Mouse (Mus musculus): ENCODE measurements around the gene 2310079G19Rik. TPM values are rescaled to one million over a fixed set of nuclear protein-coding genes. Genes with fewer than 3 reads are reported as not detected.

The 2310079G19Rik gene
- polyA plus RNA-seq, 1 experiment from 2014 or later = not detected

DNA sequence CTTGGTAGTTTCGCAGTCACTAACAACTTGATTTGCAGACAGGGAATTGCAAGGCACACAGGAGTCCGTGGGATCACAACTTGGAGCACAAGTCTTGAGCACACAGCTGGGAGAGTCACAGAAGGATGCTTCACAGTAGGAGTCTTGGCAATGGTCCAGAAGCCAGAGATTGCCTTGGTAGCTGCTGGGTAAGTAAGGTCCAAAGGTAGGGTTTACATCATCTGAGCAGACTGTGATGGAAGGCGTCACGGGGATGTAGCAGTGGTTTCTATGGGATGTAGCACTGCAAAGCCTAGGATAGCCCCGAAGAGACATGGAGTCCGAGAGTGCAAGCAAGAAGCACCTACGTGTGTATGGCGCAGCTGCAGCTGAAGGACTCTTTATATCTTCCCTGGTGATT lies 15.5 kb downstream of the 2310079G19Rik start, which contains the start of gene Krtap24-1:
TSS of gene Krtap24-1 (minus strand) at position 358 of the 400 bp plus-strand sequence.
- Histone ChIP-seq H3K36me3 (replicated peaks) (no peaks in the 10 kb centered on the region), H3K4me2 (no peak within 1 kb of the TSS), H3K27me3 (no peaks in the 10 kb centered on the region), H3K27ac (replicated peaks) (no peak within 1 kb of the TSS), H3K9ac (no peak within 1 kb of the TSS), H3K9me3 (replicated peaks) (no peaks in the 10 kb centered on the region), H3K4me3 (replicated peaks) (no peak within 1 kb of the TSS), H3K4me1 (replicated peaks) (no peaks in the 10 kb centered on the region)
- no peak for ATAC-seq (ENCODE audit: insufficient read depth)
- WGBS (ENCODE audit: insufficient replicate concordance) = 69% methylated on average over 8 of the region's 8 CpGs

DNA sequence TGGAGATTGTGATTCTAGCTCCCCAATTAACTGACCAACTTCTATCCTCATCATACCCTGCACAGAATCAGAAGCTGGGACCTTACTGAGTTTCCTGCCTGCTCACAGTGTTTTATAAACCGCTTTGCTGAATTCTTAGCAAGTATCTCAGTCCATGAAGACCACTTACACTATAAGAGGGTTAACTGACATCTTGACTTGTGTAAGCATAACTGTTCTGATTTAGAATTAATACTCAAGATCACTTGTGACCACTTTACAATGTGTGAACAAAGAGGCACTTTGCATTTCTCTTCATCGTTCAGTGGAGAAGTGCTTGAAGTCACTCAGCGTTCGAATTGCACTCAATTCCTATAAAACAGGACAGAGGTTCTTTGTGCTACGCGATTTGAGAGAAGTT lies 22.9 kb downstream of the 2310079G19Rik start:
- Histone ChIP-seq H3K27me3 (no peaks in the 10 kb centered on the region), H3K4me1 (replicated peaks) (no peaks in the 10 kb centered on the region), H3K4me3 (replicated peaks) (no peak overlapping the region), H3K4me2 (no peak overlapping the region), H3K9ac (no peak overlapping the region), H3K36me3 (replicated peaks) (no peaks in the 10 kb centered on the region), H3K27ac (replicated peaks) (no peak overlapping the region), H3K9me3 (replicated peaks) (no peaks in the 10 kb centered on the region)
- no peak for ATAC-seq (ENCODE audit: insufficient read depth)
- WGBS (ENCODE audit: insufficient replicate concordance) = 75% methylated on average over 6 of the region's 6 CpGs

DNA sequence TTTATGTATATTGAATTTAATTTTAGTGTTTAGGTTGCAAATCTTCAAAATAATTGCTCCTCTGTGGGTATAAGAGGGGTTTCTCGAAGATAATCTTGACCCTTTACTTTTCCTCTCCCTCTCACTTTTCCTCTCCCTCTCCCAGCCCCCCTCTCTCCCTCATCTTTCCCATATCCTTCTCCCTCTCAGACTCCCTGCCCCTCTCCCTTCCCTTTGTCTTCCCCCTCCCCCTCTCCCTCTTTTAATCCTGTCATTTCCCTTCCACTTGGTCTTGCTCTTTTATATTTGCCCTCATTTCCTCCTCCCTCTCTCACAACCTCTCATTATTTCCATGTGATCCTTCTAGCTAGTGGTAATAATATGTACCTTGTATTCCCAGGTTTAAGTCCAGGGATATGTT lies 25.0 kb downstream of the 2310079G19Rik start:
- 47% methylated on average over 1 of the region's 1 CpGs for WGBS (ENCODE audit: insufficient replicate concordance)
- Histone ChIP-seq H3K9ac (no peak overlapping the region), H3K4me1 (replicated peaks) (no peaks in the 10 kb centered on the region), H3K27ac (replicated peaks) (no peak overlapping the region), H3K9me3 (replicated peaks) (no peaks in the 10 kb centered on the region), H3K36me3 (replicated peaks) (no peaks in the 10 kb centered on the region), H3K4me3 (replicated peaks) (no peak overlapping the region), H3K27me3 (no peaks in the 10 kb centered on the region), H3K4me2 (no peak overlapping the region)
- no peak for ATAC-seq (ENCODE audit: insufficient read depth)

DNA sequence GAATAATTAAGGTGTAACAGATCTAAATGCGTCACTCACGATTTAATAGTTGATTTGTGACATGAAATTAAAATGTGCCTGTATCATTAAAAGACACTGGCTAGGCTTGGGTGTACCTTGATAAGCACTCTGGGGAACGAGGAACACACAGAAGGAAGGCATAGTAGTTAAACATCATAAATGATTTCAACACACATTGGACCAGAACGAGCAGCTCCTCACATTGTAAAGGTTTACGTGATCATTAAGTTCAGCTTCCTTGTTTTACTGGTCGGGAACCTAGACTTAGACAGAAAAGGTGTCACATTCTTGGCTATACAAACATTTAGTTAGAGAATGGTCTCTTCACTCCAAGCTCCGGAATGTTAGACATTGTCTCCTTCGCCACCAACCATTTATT lies 27.2 kb downstream of the 2310079G19Rik start:
- Histone ChIP-seq H3K4me3 (replicated peaks) (no peak overlapping the region), H3K27ac (replicated peaks) (no peak overlapping the region), H3K27me3 (no peaks in the 10 kb centered on the region), H3K9me3 (replicated peaks) (no peaks in the 10 kb centered on the region), H3K36me3 (replicated peaks) (no peaks in the 10 kb centered on the region), H3K4me2 (no peak overlapping the region), H3K4me1 (replicated peaks) (no peaks in the 10 kb centered on the region), H3K9ac (no peak overlapping the region)
- ATAC-seq (ENCODE audit: insufficient read depth) = no peak
- 51% methylated on average over 8 of the region's 8 CpGs for WGBS (ENCODE audit: insufficient replicate concordance)

DNA sequence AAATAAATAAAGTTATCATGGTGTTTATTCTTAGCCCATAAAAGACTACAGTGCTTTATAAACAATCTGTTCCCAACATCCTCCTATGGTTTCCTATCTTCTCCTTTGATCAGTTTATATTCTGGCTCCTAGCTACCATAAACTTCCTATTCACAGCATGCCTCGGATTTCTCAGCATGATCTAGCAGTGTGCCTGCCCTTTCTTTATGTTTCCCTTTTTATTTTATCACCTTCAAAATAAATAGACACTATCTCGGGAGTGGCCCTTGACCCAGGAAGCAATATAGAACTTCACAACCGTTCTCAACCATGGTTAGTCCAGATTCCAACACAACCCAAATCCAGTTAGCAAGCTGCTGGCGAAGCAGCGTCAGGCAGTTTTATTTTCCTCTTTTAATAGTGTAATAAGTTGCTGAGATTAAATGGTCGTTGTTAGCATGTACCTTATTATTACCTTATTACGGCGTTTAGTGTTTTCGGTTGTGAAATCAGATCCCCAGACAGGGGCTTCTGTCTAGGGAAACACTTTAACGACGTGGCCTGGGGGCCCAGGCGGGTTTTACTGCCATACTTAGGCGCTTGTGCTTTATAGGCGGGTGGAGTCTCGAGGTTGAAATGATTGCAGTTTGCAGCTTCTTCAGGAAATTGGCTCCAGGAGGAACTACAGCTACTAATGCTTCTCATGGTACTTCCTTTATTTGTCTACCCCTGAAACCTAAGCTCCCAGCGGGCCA lies 27.8 kb downstream of the 2310079G19Rik start:
- 27% methylated on average over 16 of the region's 16 CpGs for WGBS (ENCODE audit: insufficient replicate concordance)
- Histone ChIP-seq H3K27ac (replicated peaks) (no peak overlapping the region), H3K27me3 (no peaks in the 10 kb centered on the region), H3K4me3 (replicated peaks) (no peak overlapping the region), H3K4me1 (replicated peaks) (no peaks in the 10 kb centered on the region), H3K9me3 (replicated peaks) (no peaks in the 10 kb centered on the region), H3K9ac (no peak overlapping the region), H3K4me2 (no peak overlapping the region), H3K36me3 (replicated peaks) (no peaks in the 10 kb centered on the region)
- ATAC-seq (ENCODE audit: insufficient read depth) = no peak

DNA sequence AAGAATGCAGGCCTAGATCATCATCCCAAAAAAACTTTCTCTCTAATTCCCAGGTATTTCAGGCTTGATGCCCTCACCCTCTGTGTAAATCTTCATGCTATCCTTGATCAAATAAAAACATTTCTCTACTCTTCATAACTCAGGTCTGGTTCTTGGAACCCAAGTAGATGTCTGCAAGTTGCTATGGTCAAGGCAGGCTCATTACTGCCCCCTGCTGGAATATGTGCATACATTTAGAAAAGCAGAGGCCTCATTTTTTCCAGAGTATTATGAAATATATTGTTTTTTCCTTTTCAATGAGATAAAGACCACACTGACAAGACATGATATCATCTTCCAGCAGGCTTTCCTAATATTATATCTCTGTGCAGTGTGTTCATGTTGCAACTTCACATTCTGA lies 34.7 kb downstream of the 2310079G19Rik start:
- H3K9me3 ChIP-seq (replicated peaks) = no peaks in the 10 kb centered on the region
- H3K4me2 ChIP-seq = no peak overlapping the region
- no peak overlapping the region for H3K4me3 ChIP-seq (replicated peaks)
- no peak for ATAC-seq (ENCODE audit: insufficient read depth)
- H3K9ac ChIP-seq = no peak overlapping the region
- no peaks in the 10 kb centered on the region for H3K36me3 ChIP-seq (replicated peaks)
- no peaks in the 10 kb centered on the region for H3K4me1 ChIP-seq (replicated peaks)
- H3K27me3 ChIP-seq = no peaks in the 10 kb centered on the region
- no peak overlapping the region for H3K27ac ChIP-seq (replicated peaks)

DNA sequence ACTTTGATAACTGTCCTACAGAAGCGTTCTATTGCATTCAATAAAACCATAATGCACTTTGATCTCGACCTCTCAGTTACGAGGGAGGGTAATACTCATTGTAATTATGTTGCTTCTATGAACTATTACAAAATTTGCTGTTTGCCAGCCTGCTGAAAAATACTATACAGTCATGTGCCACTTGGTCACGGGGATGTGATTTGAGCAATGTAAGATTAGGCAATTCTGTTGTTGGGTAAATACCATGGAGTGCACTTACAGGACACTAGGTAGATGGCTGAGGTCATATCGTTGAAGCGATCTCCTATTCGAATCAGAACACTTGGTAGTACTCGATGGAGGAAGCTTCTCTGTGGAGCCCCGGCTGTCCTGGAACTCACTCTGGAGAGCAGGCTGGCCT lies 44.1 kb downstream of the 2310079G19Rik start:
- Histone ChIP-seq H3K27me3 (no peaks in the 10 kb centered on the region), H3K9ac (no peak overlapping the region), H3K9me3 (replicated peaks) (0 out of 2 replicates have a peak, but pooled peaks cover 4% of the 10 kb centered on the region), H3K27ac (replicated peaks) (no peak overlapping the region), H3K4me2 (no peak overlapping the region), H3K4me1 (replicated peaks) (no peaks in the 10 kb centered on the region), H3K36me3 (replicated peaks) (no peaks in the 10 kb centered on the region), H3K4me3 (replicated peaks) (no peak overlapping the region)
- ATAC-seq (ENCODE audit: insufficient read depth) = no peak
- 74% methylated on average over 9 of the region's 9 CpGs for WGBS (ENCODE audit: insufficient replicate concordance)

Other genes starting within 250 kb of the 2310079G19Rik start
- not detected in 2 replicates for gene Cldn17, start 120.7 kb downstream of the 2310079G19Rik start, polyA plus RNA-seq (2015; fragmentation: Nextera tagmentation; extraction: Ambion mirVana)
- 0.05 and 0.13 TPM in 2 replicates for gene Cldn8, start 64.5 kb downstream of the 2310079G19Rik start, polyA plus RNA-seq (2015; fragmentation: Nextera tagmentation; extraction: Ambion mirVana)
- gene Krtap24-1, start 15.4 kb downstream of the 2310079G19Rik start, polyA plus RNA-seq (2015; fragmentation: Nextera tagmentation; extraction: Ambion mirVana) = not detected in 2 replicates
- gene Krtap26-1, start 20.1 kb upstream of the 2310079G19Rik start, polyA plus RNA-seq (2015; fragmentation: Nextera tagmentation; extraction: Ambion mirVana) = not detected in 2 replicates
- gene Krtap27-1, start 44.0 kb upstream of the 2310079G19Rik start, polyA plus RNA-seq (2015; fragmentation: Nextera tagmentation; extraction: Ambion mirVana) = not detected in 2 replicates
- not detected in 2 replicates for gene 2310061N02Rik, start 80.3 kb upstream of the 2310079G19Rik start, polyA plus RNA-seq (2015; fragmentation: Nextera tagmentation; extraction: Ambion mirVana)
- not detected in 2 replicates for gene Krtap13-1, start 101.2 kb upstream of the 2310079G19Rik start, polyA plus RNA-seq (2015; fragmentation: Nextera tagmentation; extraction: Ambion mirVana)
- 0.31 TPM in 1 of 2 replicates, not detected in the other for gene Krtap13, start 124.0 kb upstream of the 2310079G19Rik start, polyA plus RNA-seq (2015; fragmentation: Nextera tagmentation; extraction: Ambion mirVana)
- 0.29 TPM in 1 of 2 replicates, not detected in the other for gene 2310034C09Rik, start 131.2 kb upstream of the 2310079G19Rik start, polyA plus RNA-seq (2015; fragmentation: Nextera tagmentation; extraction: Ambion mirVana)
- not detected in 2 replicates for gene 2310057N15Rik, start 146.5 kb upstream of the 2310079G19Rik start, polyA plus RNA-seq (2015; fragmentation: Nextera tagmentation; extraction: Ambion mirVana)
- not detected in 2 replicates for gene Gm5965, start 150.2 kb upstream of the 2310079G19Rik start, polyA plus RNA-seq (2015; fragmentation: Nextera tagmentation; extraction: Ambion mirVana)
- 0.21 TPM in 1 of 2 replicates, not detected in the other for gene Gm20741, start 184.6 kb upstream of the 2310079G19Rik start, polyA plus RNA-seq (2015; fragmentation: Nextera tagmentation; extraction: Ambion mirVana)
- not detected in 2 replicates for gene Krtap15, start 192.5 kb upstream of the 2310079G19Rik start, polyA plus RNA-seq (2015; fragmentation: Nextera tagmentation; extraction: Ambion mirVana)
- not detected in 2 replicates for gene Krtap14, start 198.5 kb upstream of the 2310079G19Rik start, polyA plus RNA-seq (2015; fragmentation: Nextera tagmentation; extraction: Ambion mirVana)
- gene Krtap19-1, start 241.7 kb upstream of the 2310079G19Rik start, polyA plus RNA-seq (2015; fragmentation: Nextera tagmentation; extraction: Ambion mirVana) = not detected in 2 replicates
- gene Krtap19-2, start 246.6 kb upstream of the 2310079G19Rik start, polyA plus RNA-seq (2015; fragmentation: Nextera tagmentation; extraction: Ambion mirVana) = not detected in 2 replicates